Mouse (Mus musculus) small intestine, adult 2 months (tissue): Measurements from ENCODE around the gene Sytl3.
"Not testable (repeated sequence)": the region's sequence is repeated elsewhere in the genome, so short reads cannot be mapped to it uniquely, and the experiment has no call there.

ENCODE experiments used
- CTCF ChIP-seq: fragments of 200-500 bp; IDR thresholded peaks from 2 replicates; pipeline ENCODE4 v1.5.1; 2012; ENCODE audit warnings: low read depth, mild to moderate bottlenecking, control low read depth, inconsistent platforms, low read length, moderate library complexity, mixed read lengths; ENCODE audit not compliant: insufficient replicate concordance, insufficient read length; ENCODE audit errors: extremely low read depth
- POLR2A ChIP-seq: fragments of 200-500 bp; IDR thresholded peaks from 2 replicates; pipeline ENCODE4 v1.6.1; 2012; ENCODE audit warnings: low read depth, mild to moderate bottlenecking, control low read depth, inconsistent platforms, low read length, moderate library complexity

DNA sequence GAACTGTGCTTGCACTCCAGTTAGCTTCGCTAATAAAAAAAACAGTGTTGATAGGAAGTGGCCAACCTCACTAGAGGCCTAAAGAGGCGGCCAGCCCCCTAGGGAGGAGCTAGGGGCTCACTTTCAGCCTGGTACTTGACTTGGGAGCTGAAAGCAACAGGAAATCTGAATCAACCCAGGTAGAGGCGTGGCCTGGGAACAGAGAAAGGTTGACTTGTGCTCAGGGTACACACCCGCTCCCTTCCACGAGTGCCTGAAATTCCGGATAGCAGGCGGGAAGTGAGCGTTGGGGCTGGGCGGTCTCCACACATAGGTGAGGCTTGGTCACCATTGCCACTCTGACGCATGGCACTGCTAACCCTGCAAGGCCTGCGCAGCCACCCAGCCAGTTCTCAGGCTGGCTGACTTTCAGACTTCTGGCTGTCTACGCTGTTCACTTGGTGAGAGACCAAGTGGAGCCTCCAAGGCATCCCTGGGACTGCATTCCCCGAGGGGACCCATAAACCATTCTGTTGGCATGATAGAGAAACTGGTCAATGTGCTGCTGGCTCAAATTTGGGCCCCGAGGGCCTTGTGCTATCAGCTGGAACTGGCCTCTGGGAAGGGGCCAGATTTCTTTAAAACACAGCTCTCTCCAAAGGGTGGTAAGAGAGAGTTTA lies 18.0 kb upstream of the Sytl3 start:
- TF ChIP-seq POLR2A, CTCF: not testable (repeated sequence)
